Mouse (Mus musculus) embryo, embryonic 10 days (tissue): ENCODE data around the gene Zc3h7b.

Source experiments
- DNase-seq: peaks from one replicate; pipeline ENCODE4 v3.0.0-alpha.2; 2015; ENCODE audit warnings: low spot score

Zc3h7b gene

DNA sequence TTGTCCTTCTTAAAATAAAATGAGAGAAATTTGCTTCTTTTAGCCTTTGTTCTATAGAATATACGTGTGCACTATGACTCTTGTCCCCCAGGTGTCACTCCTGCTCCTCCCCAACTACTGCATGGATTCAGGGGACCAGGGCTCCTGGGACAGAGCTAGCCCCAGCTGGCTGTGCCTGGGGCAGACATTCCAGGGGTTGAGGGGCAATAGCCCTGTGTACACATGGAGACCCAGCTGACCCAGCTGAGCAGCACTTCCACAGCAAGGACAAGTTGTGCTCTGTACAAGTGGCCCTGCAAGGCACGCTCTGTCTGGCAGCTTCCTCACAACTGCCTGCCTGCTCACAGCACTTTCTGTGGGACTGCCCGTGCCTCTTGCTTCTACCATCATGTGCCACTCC lies 51.4 kb downstream of the Zc3h7b start:
- DNase-seq: no peak

GRCm38 (mm10) chr15:81797861-81798260 lies 53.0 kb downstream of the Zc3h7b start:
- DNase-seq: no peak

- no peak for DNase-seq
Observed at GRCm38 (mm10) chr15:81798421-81798820, 53.6 kb downstream of the Zc3h7b start.

DNA sequence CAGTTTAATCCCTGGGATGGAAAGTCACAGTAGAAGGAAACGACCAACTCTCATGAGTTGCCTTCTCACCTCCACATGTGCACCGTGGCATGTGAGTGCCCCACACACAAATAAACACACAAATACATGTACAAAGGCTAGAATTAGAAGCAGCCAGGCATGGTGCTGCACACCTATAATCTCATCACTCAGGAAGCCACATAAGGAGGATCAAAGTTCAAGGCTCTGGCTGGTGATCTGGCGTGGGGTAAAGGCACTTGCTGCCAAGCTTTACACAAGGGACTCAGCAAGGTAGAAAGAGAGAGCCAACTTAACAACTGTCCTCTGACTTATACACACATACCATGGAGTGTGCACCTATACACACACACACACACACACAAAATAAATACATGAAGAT lies 55.5 kb downstream of the Zc3h7b start:
- no peak for DNase-seq

DNA sequence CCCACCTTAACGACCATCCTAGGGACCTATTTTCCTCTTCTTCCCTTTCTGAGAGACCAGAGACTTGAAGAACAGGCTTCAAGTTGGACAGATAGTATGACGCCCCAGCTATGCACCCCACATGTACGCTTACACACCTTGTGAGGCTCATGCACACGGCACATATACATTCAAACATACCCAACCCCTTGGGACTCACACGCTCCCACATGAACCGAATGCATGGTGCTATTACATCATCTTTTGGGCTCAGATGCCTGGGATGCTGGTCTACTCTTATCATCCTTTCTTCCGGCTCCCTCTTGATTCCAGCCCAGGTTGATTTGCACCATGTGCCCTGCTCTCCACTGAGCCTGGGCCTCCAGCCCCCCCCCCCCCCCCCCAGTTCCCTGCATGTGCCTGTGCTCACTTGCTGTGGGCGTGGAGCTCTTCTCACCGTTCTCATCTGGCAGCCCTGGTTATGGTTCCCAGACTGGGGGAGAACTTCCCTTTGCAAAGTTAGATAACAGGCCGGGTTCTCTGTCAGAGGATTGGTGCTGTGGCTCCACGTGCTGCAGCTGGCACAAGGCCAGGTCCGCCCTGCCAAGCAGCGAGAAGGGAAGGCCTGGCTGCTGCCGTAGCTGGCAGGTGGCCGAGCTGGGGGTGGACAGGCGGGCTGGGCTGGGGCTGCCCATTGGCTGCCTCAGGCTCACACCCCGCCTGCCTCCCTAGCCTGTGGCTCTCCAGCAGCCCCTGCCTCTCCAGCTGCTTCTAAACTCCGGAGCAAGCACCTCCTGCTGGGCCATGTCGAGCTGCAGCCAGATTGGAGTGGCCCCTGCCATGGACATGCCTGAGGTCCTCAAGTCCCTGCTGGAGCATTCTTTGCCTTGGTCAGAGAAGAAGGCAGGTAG lies 57.4 kb downstream of the Zc3h7b start, which contains the start of gene Tef:
Gene Tef, plus strand, starts transcription at position 421 of the 890 bp plus-strand sequence.
- peak; percentile 73 for DNase-seq

- DNase-seq: no peak
Observed at GRCm38 (mm10) chr15:81802941-81803351, 58.1 kb downstream of the Zc3h7b start.

GRCm38 (mm10) chr15:81803425-81803951 lies 58.6 kb downstream of the Zc3h7b start:
- DNase-seq: no peak

DNA sequence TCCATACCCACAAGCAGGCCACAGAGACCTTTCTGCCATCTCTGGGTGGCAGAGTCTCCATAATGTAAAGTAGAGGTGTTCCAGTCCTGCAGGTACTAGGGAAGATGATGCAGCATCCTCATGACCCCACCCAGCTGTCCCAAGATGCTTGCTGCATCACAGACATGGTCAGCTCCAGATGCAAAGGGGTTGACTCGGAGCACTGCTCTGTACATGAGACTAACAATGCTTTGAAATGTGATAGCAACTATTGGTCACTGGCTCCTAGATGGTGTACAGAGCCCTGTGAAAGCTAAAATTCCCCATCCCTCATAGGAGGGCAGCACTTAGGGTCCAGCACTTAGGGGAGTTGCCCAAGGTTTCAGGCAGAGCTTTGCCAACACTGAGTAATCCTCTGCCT lies 59.3 kb downstream of the Zc3h7b start:
- DNase-seq: no peak

DNA sequence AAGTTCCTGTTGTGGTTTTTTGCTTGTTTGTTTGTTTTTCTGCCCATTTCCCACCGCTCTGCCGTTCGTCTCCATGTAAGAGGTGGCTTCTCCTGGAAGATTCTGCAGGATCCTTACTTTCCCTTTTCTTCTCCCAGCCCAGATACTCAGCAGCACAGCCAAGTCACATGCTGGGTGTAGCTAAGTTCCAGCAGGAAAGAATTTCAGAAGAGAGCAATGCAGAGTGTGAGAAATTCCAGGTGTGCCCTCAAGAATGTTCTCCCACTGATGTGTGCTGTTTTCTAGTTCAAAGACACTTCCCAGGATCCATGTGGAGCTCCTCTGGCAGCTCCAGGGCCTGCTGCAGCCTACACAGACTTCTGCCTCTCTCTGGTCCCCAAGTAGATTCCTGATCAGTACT lies 60.0 kb downstream of the Zc3h7b start:
- no peak for DNase-seq

DNA sequence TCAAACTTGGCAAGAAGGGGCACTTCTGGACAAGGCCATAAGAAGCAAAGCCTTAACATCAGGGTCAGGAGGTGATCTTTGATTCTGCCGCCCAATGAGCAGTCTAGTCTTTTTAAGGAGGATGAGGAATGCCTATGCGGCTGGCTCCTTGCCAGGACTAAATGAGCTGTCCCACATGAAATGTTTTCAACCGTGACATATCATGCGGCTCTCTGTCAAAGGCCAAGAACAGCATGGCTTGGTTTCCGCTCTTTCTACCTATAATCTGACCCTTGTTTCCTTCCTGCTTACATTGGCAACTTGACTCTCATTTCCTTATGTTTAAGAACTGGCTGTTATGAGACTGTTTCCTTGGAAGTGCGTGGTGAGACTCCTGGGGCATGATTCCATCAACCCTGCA lies 60.8 kb downstream of the Zc3h7b start:
- peak; percentile 43 for DNase-seq

- no peak for DNase-seq
Observed at GRCm38 (mm10) chr15:81806621-81807404, 62.0 kb downstream of the Zc3h7b start.

GRCm38 (mm10) chr15:81808799-81809198 lies 63.9 kb downstream of the Zc3h7b start:
- DNase-seq: no peak

GRCm38 (mm10) chr15:81809550-81809949 lies 64.7 kb downstream of the Zc3h7b start:
- DNase-seq: no peak

- DNase-seq: peak; percentile 72
Observed at GRCm38 (mm10) chr15:81810150-81810549, 65.3 kb downstream of the Zc3h7b start.

DNA sequence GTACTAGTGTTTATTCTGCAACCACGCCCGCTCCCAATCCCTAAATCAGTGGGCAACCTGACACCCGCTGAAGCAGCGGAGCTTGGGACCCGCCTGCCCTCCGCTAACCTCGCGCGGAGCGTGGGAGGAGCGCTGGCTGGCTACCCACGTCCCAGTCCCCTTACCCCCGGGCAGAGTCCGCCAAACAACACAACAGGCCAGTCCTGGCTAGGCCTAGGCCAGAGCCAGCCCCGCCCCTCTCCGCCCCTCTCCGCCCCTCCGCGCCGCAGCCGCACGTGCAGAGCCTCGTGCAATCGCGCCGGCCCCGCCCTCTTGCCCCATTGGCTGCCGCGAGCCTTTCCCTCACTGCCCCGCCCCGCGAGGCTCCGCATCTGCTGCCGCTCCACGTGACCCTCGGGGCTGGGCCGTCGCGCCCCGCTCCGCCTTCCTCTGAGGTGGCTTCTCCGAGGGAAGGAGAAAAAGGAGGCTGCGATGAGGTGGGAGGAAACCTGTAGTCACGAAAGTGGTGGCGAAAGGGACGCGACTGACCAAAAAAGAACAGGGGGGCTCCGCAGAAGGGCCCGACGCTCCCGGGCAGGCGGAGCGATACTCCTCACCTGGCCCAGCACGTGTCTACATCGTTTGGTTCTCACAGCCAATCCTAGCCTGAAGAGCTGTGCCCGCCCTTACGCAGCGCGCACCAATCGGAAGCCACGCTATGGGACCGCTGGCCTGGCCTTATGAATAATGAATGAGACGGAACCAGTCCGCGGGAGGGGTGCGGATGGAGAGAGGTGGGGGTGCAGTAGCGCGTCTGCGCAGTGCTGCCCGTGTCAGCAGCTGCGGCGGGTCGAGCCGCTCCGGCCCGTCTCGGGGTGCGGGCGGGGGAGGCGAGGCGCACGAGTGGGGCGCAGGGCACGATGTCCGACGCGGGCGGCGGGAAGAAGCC lies 66.1 kb downstream of the Zc3h7b start:
- DNase-seq: peak; percentile 100

DNA sequence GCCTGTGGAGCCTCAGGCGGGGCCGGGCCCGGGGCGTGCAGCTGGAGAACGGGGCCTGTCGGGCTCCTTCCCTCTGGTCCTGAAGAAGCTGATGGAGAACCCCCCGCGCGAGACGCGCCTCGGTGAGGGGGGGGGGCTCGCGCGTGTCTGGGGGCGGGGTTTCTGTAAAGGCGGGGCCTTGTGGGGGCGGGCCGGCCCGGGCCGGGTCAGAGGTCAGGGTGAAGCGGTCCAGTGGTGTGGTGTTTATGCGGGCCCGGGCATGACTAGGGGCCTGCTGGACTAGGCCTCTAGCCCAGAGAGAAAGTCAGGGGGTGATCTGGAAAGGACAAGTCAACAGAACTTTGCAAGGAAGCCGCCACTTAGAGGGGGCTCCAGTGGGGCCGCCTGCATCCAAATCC lies 66.7 kb downstream of the Zc3h7b start:
- peak; percentile 63 for DNase-seq

DNA sequence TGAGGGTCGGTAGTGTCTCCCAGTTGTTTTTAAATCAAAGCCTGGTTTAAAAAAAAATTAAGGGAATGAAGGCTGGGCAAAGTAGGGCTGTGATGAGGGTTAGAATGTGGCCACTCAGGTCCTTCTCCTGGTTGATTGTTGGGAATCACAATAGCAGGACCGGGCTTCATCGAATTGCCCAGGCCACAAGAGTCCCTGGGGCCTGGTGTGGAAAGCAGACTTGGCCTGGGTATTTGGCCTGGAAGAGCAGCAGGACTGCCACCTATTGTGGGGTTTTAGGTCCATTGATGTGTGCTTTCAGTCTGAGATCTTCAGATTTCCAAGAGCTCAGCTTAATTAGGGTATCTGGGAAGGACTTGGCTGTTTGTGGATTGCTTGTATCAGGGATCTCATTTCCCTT lies 67.4 kb downstream of the Zc3h7b start:
- DNase-seq: no peak

DNA sequence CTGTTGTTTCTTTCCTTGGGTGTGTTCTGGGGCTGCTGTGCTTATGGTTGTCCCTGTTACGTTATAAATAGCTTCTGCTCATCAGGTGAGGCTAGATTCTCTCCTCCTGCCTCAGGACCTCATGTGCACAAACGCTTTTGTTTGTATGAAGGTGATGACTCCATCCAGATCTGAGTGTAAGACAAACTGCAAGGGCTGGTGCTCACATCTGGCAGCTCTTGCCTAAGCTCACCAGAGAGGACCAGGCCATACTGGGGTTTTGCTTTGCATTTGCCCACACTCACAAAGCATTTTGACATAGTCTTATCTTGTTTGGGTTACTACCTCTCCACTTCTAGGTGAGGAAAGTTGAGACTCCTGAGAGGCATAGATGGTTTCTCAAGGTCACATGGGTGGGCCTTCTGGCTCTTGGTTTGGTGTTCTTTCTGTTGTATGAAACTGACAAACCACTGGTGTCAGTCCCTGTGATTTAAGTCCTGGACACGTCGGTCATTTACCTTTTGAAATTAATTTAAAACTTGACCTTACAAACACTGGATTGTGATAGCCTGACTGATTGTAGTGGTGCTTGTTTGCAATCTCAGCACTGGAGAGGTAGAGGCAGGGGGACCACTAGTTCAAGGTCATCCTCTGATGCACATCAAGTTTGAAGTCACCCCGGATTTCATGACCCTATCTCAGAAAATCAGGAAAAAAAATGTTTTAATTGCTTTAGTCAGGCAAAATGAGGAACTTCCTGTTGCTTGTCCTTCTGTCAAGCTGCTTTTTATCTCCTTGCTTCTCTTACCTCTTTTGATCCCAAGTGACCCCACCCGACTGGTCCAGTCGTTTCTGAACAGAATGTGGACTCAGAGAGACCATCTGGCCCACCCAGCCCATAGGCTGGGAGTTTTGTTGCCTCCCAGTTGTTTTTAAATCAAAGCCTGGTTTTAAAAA lies 68.1 kb downstream of the Zc3h7b start:
- DNase-seq: no peak

DNA sequence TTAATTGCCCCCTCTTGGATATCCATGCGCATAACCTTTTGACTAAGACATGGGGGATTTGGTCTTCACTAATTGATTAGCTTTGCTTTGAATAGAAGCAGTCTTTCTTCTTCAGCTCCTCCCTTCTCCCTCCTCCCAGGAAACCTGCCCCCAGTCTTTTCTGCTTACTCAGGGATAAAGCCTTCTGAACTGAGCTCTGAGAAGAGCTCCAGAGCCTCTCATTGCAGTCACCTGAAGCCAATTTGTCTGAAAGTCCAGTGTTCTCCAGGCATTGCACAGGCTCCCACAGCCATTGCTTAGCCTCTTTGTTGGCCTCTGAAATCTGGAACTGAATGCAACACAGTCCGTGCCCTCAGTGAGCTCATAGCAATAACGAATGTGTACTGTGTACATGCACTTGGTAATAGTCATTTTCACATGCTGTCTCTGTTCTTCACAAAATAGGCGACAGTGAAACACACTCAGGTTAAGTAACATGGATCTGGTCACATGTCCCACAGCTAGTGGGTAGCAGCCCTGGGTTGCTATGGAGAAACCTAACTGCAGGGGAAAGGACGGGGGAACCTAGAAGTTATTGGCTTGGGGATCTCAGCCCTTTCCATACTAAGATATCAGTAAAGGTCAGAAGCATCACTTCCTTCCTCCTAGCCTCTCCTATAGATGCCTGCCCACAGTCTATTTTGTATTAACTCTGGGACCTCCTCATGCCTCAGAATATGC lies 69.3 kb downstream of the Zc3h7b start:
- no peak for DNase-seq
